Mouse (Mus musculus): ENCODE data around the gene Taf5l.
"Not testable (repeated sequence)": the region's sequence is repeated elsewhere in the genome, so short reads cannot be mapped to it uniquely, and the experiment has no call there.

Taf5l gene

GRCm38 (mm10) chr8:124014299-124014698, 6.9 kb downstream of the Taf5l start:
- not testable (repeated sequence) for DNase-seq (ENCODE audit: low read depth)

DNA sequence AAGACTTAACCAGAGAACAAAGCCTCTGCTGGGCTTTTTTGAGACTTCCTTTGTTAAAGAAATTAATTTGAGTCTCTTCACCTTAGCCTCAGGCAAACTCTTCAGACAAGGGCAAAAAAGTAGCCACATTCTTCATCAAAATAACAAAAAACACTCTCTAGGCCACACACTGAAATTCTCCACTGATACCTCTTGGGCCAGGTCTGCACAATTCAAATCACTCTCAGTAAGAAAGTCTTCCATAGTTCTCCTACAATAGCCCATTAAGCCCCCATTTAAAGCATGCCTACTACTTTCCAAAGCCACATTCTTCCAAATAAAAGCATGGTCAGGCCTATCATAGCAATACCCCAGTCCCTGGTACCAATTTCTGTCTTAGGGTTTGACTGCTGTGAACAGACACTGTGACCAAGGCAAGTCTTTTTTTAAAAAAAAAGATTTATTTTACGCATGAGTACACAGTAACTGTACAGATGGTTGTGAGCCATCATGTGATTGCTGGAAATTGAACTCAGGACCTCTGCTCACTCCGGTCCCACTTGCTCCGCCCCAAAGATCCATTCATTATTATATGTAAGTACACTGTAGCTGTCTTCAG, 9.1 kb downstream of the Taf5l start:
- no peak for DNase-seq (ENCODE audit: low read depth)

- no peak for DNase-seq (ENCODE audit: low read depth)
Measured at GRCm38 (mm10) chr8:124011580-124011979, 9.6 kb downstream of the Taf5l start.

DNA sequence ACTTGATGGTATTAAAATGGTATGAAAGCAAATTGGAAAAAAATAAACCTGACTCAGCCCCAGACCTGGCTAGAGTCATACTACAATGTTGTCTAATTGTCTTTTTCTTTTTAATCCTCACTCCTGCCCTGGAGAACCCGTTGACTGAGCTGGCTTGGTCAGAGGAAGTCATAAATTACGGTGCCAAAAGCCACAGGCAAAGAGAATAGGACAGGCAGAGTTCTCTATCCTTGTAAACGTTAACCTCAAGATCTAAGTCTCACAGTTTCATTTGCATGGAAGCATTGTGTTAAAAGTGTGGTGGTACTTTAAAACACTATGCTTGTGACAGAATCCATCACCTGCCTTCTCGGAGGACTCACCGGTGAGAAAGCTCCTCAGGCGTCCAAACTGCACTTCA, 13.4 kb downstream of the Taf5l start:
- no peak for DNase-seq (ENCODE audit: low read depth)

DNA sequence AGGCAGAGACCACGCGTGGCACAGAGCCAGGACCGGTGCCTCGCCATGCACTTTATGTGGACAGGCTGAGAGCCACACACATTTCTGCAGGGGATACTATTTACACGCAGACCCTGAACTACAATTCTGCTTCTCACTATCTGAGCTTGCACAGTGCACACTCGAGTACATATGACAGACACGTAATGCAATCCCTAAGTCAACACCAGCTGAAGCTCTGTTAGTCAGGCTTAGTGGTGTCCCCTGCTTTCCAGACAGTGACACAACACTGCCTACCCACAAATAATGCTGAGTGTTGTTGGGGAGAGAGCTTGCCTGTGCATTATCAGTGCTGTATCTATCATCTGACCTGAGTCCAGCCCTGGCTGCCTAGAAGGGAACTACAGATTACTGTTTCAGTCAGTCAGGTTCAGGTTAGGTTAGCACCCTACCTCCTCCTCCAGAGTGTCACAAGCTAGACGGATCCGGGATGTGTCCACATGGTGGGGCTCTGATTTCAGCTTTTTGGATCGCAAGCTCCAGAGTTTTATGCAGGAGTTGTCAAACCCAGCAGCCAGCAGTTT, 18.6 kb downstream of the Taf5l start:
- DNase-seq (ENCODE audit: low read depth): no peak

DNA sequence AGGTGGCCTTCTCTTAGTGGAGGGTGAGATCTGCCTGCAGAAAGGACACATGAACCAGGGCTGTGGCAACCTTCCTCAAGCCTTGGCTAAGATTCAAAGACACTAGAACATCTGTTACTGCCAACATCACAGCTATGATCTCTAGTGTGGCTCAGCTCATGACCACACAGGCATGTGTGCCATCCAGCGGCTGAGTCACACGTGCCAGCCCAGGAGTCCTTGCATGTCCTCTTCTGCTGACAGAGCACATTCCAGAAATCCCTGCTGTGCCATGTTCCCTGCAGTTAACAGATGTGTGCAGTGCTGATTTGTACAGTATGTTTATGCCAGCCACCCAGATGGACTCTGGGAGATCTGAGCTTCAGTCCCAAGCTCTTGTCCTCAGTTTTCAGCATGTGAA, 21.6 kb downstream of the Taf5l start:
- DNase-seq (ENCODE audit: low read depth): no peak

GRCm38 (mm10) chr8:123993997-123994396, 27.2 kb downstream of the Taf5l start:
- DNase-seq (ENCODE audit: low read depth): no peak

DNA sequence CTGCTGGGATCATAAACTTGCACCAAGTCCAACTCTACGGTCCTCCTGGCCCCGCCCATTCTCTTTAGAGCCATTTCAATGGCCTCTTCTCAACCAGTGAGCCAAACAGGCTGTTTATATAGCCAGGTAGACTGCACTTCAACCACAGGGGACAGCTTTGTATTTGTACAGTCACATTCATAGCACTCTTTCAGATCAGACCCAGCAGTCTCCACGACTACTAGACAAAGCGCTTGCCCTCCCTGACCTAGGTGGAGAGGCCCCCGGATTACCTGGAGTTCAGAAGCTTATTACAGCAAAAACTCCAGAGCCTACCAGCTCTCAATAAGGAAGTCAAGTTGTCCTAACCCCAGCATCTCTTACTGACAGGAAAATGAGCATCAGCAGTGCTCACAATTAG, 27.6 kb downstream of the Taf5l start:
- DNase-seq (ENCODE audit: low read depth): no peak

DNA sequence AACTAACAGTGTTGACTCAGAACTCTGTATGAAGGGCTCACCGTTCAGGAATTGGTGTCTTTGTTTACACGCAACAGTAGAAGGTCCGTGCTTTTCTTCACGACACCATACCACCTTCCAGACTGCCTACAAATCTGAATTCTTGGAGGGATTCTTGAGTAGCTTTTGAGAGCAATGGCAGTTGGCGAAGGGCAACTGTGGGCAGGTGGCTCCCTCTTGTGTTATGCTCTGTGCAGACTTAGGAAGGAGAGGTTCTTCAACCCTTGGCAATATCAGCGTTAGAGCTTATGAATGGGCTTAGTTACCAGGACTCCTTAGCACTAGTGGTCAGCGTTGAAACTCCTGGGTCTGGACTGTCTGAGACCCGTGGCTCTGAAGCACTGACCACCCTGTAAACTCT, 28.6 kb downstream of the Taf5l start:
- DNase-seq (ENCODE audit: low read depth): no peak

GRCm38 (mm10) chr8:123990277-123991049, 30.7 kb downstream of the Taf5l start:
- no peak for DNase-seq (ENCODE audit: low read depth)

DNA sequence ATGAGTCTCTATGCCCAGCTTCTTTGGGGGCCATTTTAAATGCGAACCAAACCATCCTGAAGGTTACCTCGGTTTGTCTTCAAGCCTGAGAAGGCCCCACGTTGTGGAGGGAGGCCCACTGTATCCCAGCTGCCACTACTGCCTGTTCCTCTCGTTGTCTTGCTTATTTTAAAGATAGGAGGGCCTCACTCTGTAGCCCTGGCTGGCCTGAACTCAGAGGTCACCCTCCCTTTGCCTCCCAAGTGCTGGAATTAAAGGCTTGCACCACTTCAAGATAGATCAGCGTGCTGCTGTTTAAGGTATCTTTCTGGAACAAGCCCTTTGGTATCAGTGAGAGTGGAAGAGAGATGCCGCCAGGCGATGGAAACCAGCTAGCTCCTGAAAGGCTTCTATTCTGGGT, 32.1 kb downstream of the Taf5l start:
- no peak for DNase-seq (ENCODE audit: low read depth)

DNA sequence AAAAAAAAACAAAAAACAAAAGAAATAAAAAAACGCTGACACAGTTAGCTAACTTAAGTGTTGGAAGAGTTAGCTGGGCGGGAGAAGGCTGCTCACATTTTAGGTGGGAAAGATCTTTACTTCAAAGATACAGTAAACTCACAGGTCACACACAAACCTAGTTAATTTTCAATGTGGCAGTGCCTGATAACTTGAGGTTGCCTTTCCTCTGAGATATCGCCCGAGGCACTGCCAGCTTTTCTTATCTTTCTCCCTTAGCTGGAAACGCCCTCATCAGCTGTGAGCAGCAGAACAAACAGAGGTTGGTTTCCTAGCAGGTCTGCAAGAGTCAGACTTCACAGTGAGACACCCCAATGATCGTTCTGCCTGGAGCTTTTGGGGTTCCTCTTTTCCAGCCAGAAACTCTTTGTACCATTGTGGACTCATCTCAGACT, 32.6 kb downstream of the Taf5l start:
- peak; percentile 45 for DNase-seq (ENCODE audit: low read depth)

DNA sequence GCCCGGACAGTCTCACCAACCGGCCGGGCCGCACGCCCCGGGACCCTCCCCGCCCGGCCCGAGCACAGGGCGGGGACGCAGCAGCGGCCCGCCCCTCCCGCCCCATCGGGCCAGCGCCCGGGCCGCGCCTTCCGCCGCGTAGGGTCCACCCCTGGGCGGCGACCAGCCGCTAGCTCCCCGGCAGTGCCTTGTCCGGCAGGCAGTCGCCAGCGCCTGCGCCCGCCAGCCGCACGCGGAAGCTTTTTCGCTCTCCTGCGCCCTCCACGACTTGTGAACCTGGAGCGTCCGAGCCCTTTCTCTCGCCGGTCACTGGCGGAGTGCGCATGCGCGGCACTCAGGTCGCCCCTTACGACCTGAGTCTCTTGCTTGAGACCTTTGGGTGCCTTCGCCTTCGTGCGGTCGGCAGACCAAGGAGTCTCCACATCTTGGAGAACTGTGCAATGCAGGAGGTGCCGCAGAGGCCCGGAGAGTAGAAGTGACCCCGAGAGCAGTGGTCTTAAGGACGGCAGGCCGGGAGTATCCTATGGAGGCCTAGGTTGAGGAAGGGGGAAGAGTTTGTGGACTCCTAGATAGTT, 38.3 kb downstream of the Taf5l start, which contains the start of gene Abcb10:
Gene Abcb10, minus strand, starts transcription at position 297 of the 575 bp plus-strand sequence.
- peak; percentile 69 for DNase-seq (ENCODE audit: low read depth)

GRCm38 (mm10) chr8:123982291-123982793, 38.9 kb downstream of the Taf5l start:
- no peak for DNase-seq (ENCODE audit: low read depth)

GRCm38 (mm10) chr8:123981674-123982073, 39.5 kb downstream of the Taf5l start:
- no peak for DNase-seq (ENCODE audit: low read depth)

DNA sequence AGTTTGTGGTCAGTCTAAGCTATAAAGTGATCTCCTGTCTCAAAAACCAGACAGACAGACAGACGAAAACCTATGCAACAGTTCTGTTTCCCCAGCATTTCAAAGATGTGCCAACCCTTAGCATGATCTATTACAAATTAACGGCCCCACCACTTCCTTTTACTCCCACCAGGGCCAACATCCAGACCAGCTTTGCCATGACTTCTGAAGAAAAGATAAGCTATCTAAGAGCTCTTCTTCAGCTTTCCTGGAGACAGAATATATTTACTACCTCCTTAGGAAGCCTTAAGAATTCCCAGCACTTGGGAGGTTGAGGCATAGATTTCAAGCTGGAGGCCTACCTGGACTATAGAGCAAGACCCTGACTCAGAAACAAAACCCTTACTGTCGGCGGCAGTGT, 41.0 kb downstream of the Taf5l start:
- DNase-seq (ENCODE audit: low read depth): no peak

GRCm38 (mm10) chr8:123978926-123979325, 42.3 kb downstream of the Taf5l start:
- no peak for DNase-seq (ENCODE audit: low read depth)

GRCm38 (mm10) chr8:123978166-123978838, 42.9 kb downstream of the Taf5l start:
- no peak for DNase-seq (ENCODE audit: low read depth)

DNA sequence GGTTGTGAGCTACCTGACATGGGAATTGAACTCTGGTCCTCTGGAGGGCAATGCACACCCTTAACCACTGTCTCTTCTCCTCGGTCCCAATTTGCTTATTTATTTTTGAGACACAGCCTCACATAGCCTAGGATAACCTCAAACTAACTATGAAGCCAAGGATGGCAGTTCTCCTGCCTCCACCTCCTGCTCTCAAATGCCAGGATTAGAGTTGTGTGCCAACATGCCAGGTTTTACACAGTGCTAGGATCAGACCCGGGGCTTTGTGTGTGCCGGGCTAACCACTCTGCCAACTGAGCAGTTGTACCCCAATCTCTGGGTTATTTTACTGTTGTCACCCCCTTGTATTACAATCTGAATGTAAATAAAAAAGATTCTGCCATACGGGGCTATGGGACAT, 43.7 kb downstream of the Taf5l start:
- DNase-seq (ENCODE audit: low read depth): no peak

- no peak for DNase-seq (ENCODE audit: low read depth)
Measured at GRCm38 (mm10) chr8:123973495-123973894, 47.7 kb downstream of the Taf5l start.

GRCm38 (mm10) chr8:123966896-123967295, 54.3 kb downstream of the Taf5l start:
- DNase-seq (ENCODE audit: low read depth): no peak

GRCm38 (mm10) chr8:123961371-123961770, 59.8 kb downstream of the Taf5l start:
- DNase-seq (ENCODE audit: low read depth): no peak
